Mouse (Mus musculus): Measurements from ENCODE around the gene Vps13d. TPM values are rescaled to one million over a fixed set of nuclear protein-coding genes. Genes with fewer than 3 reads are reported as not detected.

The Vps13d gene
- polyA plus RNA-seq, 1 experiment from 2014 or later, result 14.2 TPM

GRCm38 (mm10) chr4:145161243-145161642, 33.6 kb downstream of the Vps13d start:
- no peak overlapping the region for H3K4me3 ChIP-seq (ENCODE audit: low read depth, low read length)
- H3K4me2 ChIP-seq (ENCODE audit: low read depth, severe bottlenecking), result no peak overlapping the region
- H3K27ac ChIP-seq (replicated peaks; ENCODE audit: low read depth, low read length), result no peak overlapping the region
- no peaks in the 10 kb centered on the region for H3K4me1 ChIP-seq (ENCODE audit: control insufficient read depth, insufficient read depth, low read length)
- DNase-seq (ENCODE audit: low spot score), result peak; percentile 35
- H3K27me3 ChIP-seq (ENCODE audit: control insufficient read depth, insufficient read depth, low read length), result no peaks in the 10 kb centered on the region
- peaks cover 9% of the 10 kb centered on the region; the same call in 1 of the 2 replicates for H3K36me3 ChIP-seq (ENCODE audit: control insufficient read depth, insufficient read depth, low read length)
- no peak overlapping the region for H3K9ac ChIP-seq (ENCODE audit: low read length)
- H3K9me3 ChIP-seq (ENCODE audit: control insufficient read depth, low read length), result no peaks in the 10 kb centered on the region
- whole genome bisulfite sequencing, result 90% methylated on average over 1 of the region's 1 CpGs
- ATAC-seq (ENCODE audit: insufficient number of reproducible peaks, low FRiP score, low TSS enrichment, low read depth), result no peak

- 47% methylated on average over 8 of the region's 8 CpGs for WGBS
- ATAC-seq (ENCODE audit: insufficient number of reproducible peaks, low FRiP score, low TSS enrichment, low read depth), result no peak; the same call in 1 of the 2 replicates
- no peak overlapping the region for H3K9ac ChIP-seq (ENCODE audit: low read length)
Observed at GRCm38 (mm10) chr4:145155956-145156355, 38.8 kb downstream of the Vps13d start.

GRCm38 (mm10) chr4:145151103-145151486, 43.7 kb downstream of the Vps13d start:
- DNase-seq (ENCODE audit: low spot score), result no peak
- peaks cover 8% of the 10 kb centered on the region; the same call in 1 of the 2 replicates for H3K36me3 ChIP-seq (ENCODE audit: control insufficient read depth, insufficient read depth, low read length)
- no peak overlapping the region for H3K4me2 ChIP-seq (ENCODE audit: low read depth, severe bottlenecking)
- H3K27ac ChIP-seq (replicated peaks; ENCODE audit: low read depth, low read length), result no peak overlapping the region
- H3K4me3 ChIP-seq (ENCODE audit: low read depth, low read length), result no peak overlapping the region
- ATAC-seq (ENCODE audit: insufficient number of reproducible peaks, low FRiP score, low TSS enrichment, low read depth), result no peak
- H3K9ac ChIP-seq (ENCODE audit: low read length), result no peak overlapping the region
- H3K9me3 ChIP-seq (ENCODE audit: control insufficient read depth, low read length), result no peaks in the 10 kb centered on the region
- H3K27me3 ChIP-seq (ENCODE audit: control insufficient read depth, insufficient read depth, low read length), result no peaks in the 10 kb centered on the region
- WGBS, result 93% methylated on average over 1 of the region's 1 CpGs
- no peaks in the 10 kb centered on the region for H3K4me1 ChIP-seq (ENCODE audit: control insufficient read depth, insufficient read depth, low read length)

More at GRCm38 (mm10) chr4:145155956-145156355, 38.8 kb downstream of the Vps13d start:
- no peak overlapping the region for H3K4me3 ChIP-seq (ENCODE audit: low read depth, low read length)
- H3K4me2 ChIP-seq (ENCODE audit: low read depth, severe bottlenecking), result no peak overlapping the region
- H3K27ac ChIP-seq (replicated peaks; ENCODE audit: low read depth, low read length), result no peak overlapping the region
- no peaks in the 10 kb centered on the region for H3K4me1 ChIP-seq (ENCODE audit: control insufficient read depth, insufficient read depth, low read length)
- peak; percentile 59 for DNase-seq (ENCODE audit: low spot score)
- no peaks in the 10 kb centered on the region for H3K9me3 ChIP-seq (ENCODE audit: control insufficient read depth, low read length)
- H3K27me3 ChIP-seq (ENCODE audit: control insufficient read depth, insufficient read depth, low read length), result no peaks in the 10 kb centered on the region
- H3K36me3 ChIP-seq (ENCODE audit: control insufficient read depth, insufficient read depth, low read length), result peaks cover 14% of the 10 kb centered on the region; the same call in 1 of the 2 replicates

- ATAC-seq (ENCODE audit: insufficient number of reproducible peaks, low FRiP score, low TSS enrichment, low read depth) (no peak), DNase-seq (ENCODE audit: low spot score) (no peak)
- no peak overlapping the region for H3K9ac ChIP-seq (ENCODE audit: low read length)
- 78% methylated on average over 5 of the region's 5 CpGs for WGBS
- H3K4me2 ChIP-seq (ENCODE audit: low read depth, severe bottlenecking), result no peak overlapping the region
- no peak overlapping the region for H3K27ac ChIP-seq (replicated peaks; ENCODE audit: low read depth, low read length)
- no peaks in the 10 kb centered on the region for H3K27me3 ChIP-seq (ENCODE audit: control insufficient read depth, insufficient read depth, low read length)
- no peak overlapping the region for H3K4me3 ChIP-seq (ENCODE audit: low read depth, low read length)
- H3K4me1 ChIP-seq (ENCODE audit: control insufficient read depth, insufficient read depth, low read length), result no peaks in the 10 kb centered on the region
- H3K9me3 ChIP-seq (ENCODE audit: control insufficient read depth, low read length), result no peaks in the 10 kb centered on the region
- H3K36me3 ChIP-seq (ENCODE audit: control insufficient read depth, insufficient read depth, low read length), result peaks cover 8% of the 10 kb centered on the region; the same call in 1 of the 2 replicates
Observed at GRCm38 (mm10) chr4:145150345-145151102, 44.3 kb downstream of the Vps13d start.

GRCm38 (mm10) chr4:145147006-145147961, 47.5 kb downstream of the Vps13d start:
- Histone ChIP-seq H3K9me3 (ENCODE audit: control insufficient read depth, low read length) (no peaks in the 10 kb centered on the region), H3K27me3 (ENCODE audit: control insufficient read depth, insufficient read depth, low read length) (no peaks in the 10 kb centered on the region), H3K27ac (replicated peaks; ENCODE audit: low read depth, low read length) (no peak overlapping the region), H3K4me3 (ENCODE audit: low read depth, low read length) (no peak overlapping the region), H3K4me1 (ENCODE audit: control insufficient read depth, insufficient read depth, low read length) (no peaks in the 10 kb centered on the region), H3K36me3 (ENCODE audit: control insufficient read depth, insufficient read depth, low read length) (peaks cover 2% of the 10 kb centered on the region; the same call in 1 of the 2 replicates), H3K4me2 (ENCODE audit: low read depth, severe bottlenecking) (no peak overlapping the region), H3K9ac (ENCODE audit: low read length) (no peak overlapping the region)
- WGBS, result 72% methylated on average over 5 of the region's 5 CpGs
- ATAC-seq (ENCODE audit: insufficient number of reproducible peaks, low FRiP score, low TSS enrichment, low read depth) (no peak), DNase-seq (ENCODE audit: low spot score) (no peak)

- Histone ChIP-seq H3K4me2 (ENCODE audit: low read depth, severe bottlenecking) (no peak overlapping the region), H3K9ac (ENCODE audit: low read length) (no peak overlapping the region), H3K27me3 (ENCODE audit: control insufficient read depth, insufficient read depth, low read length) (no peaks in the 10 kb centered on the region), H3K4me1 (ENCODE audit: control insufficient read depth, insufficient read depth, low read length) (no peaks in the 10 kb centered on the region), H3K36me3 (ENCODE audit: control insufficient read depth, insufficient read depth, low read length) (peaks cover 13% of the 10 kb centered on the region; the same call in 1 of the 2 replicates), H3K9me3 (ENCODE audit: control insufficient read depth, low read length) (no peaks in the 10 kb centered on the region), H3K27ac (replicated peaks; ENCODE audit: low read depth, low read length) (no peak overlapping the region), H3K4me3 (ENCODE audit: low read depth, low read length) (no peak overlapping the region)
- no peak for DNase-seq (ENCODE audit: low spot score)
- WGBS, result 93% methylated on average over 5 of the region's 5 CpGs
- no peak for ATAC-seq (ENCODE audit: insufficient number of reproducible peaks, low FRiP score, low TSS enrichment, low read depth)
Observed at GRCm38 (mm10) chr4:145143533-145143932, 51.3 kb downstream of the Vps13d start.

GRCm38 (mm10) chr4:145136705-145137104, 58.1 kb downstream of the Vps13d start:
- no peaks in the 10 kb centered on the region for H3K4me1 ChIP-seq (ENCODE audit: control insufficient read depth, insufficient read depth, low read length)
- H3K36me3 ChIP-seq (ENCODE audit: control insufficient read depth, insufficient read depth, low read length), result peaks cover 11% of the 10 kb centered on the region; the same call in 1 of the 2 replicates
- no peaks in the 10 kb centered on the region for H3K9me3 ChIP-seq (ENCODE audit: control insufficient read depth, low read length)
- H3K4me3 ChIP-seq (ENCODE audit: low read depth, low read length), result no peak overlapping the region
- no peak overlapping the region for H3K4me2 ChIP-seq (ENCODE audit: low read depth, severe bottlenecking)
- WGBS, result 89% methylated on average over 1 of the region's 1 CpGs
- DNase-seq (ENCODE audit: low spot score) (no peak), ATAC-seq (ENCODE audit: insufficient number of reproducible peaks, low FRiP score, low TSS enrichment, low read depth) (no peak)
- no peak overlapping the region for H3K9ac ChIP-seq (ENCODE audit: low read length)
- no peak overlapping the region for H3K27ac ChIP-seq (replicated peaks; ENCODE audit: low read depth, low read length)
- no peaks in the 10 kb centered on the region for H3K27me3 ChIP-seq (ENCODE audit: control insufficient read depth, insufficient read depth, low read length)

- Histone ChIP-seq H3K27ac (replicated peaks; ENCODE audit: low read depth, low read length) (no peak overlapping the region), H3K9me3 (ENCODE audit: control insufficient read depth, low read length) (no peaks in the 10 kb centered on the region), H3K4me1 (ENCODE audit: control insufficient read depth, insufficient read depth, low read length) (no peaks in the 10 kb centered on the region), H3K4me3 (ENCODE audit: low read depth, low read length) (no peak overlapping the region), H3K27me3 (ENCODE audit: control insufficient read depth, insufficient read depth, low read length) (no peaks in the 10 kb centered on the region), H3K36me3 (ENCODE audit: control insufficient read depth, insufficient read depth, low read length) (peaks cover 4% of the 10 kb centered on the region; the same call in 1 of the 2 replicates), H3K4me2 (ENCODE audit: low read depth, severe bottlenecking) (no peak overlapping the region), H3K9ac (ENCODE audit: low read length) (no peak overlapping the region)
- DNase-seq (ENCODE audit: low spot score) (no peak), ATAC-seq (ENCODE audit: insufficient number of reproducible peaks, low FRiP score, low TSS enrichment, low read depth) (no peak)
- 91% methylated on average over 4 of the region's 4 CpGs for WGBS
Observed at GRCm38 (mm10) chr4:145135473-145135872, 59.3 kb downstream of the Vps13d start.
